Mouse (Mus musculus): ENCODE measurements around the gene Pah. TPM values are rescaled to one million over a fixed set of nuclear protein-coding genes. Genes with fewer than 3 reads are reported as not detected.

The Pah gene
- polyA plus RNA-seq, 1 experiment from 2014 or later, result 0.26 TPM

DNA sequence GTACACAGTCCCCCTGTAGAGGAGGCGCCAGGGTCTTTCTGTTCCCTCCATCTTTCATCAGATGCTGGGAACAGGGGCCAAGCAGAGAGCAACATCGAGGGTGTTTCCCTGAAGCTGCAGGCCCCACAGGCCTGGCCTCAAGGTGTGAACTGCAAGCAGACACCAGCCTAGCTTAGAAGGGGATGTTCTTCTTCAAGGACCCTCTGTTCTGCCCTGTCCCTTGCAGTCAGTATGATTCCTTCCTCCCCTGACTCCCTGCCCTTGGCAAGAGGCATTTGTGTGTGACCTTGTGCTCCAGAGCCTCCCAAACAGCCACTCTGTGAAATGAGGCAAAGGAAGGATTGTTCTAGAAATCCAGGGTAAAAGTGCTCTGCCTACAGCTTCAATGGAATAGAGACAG lies 34.8 kb downstream of the Pah start:
- TF ChIP-seq CTCF (IDR thresholded peaks at IDR 0.05; ENCODE audit: low read depth), result no peak
- no peaks in the 10 kb centered on the region for H3K27me3 ChIP-seq (replicated peaks; ENCODE audit: control insufficient read depth, insufficient read depth, low read length)

DNA sequence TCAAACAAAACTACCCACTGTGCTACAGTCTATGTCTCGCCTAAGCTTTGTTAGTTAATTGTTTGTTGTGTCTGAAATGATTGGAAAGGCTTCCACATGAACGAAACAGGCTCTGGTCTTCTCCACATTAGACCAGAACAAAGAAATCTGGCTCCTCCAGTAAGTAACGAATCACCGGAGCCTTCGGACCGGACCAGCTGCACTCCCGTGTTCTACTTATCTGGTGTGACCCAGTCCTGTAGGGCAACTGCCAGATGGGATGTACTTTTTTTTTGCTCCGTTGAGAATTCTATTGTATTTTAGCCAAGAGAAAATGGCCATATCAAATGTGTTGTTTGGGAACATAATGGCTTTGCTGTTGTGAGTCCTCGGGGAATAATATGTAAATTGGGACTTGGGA lies 42.2 kb downstream of the Pah start:
- H3K4me2 ChIP-seq (replicated peaks; ENCODE audit: low read depth), result no peak overlapping the region
- no peak for ATAC-seq
- H3K36me3 ChIP-seq (ENCODE audit: control insufficient read depth, insufficient read depth), result no peaks in the 10 kb centered on the region
- no peaks in the 10 kb centered on the region for H3K4me1 ChIP-seq (replicated peaks; ENCODE audit: control insufficient read depth, insufficient read depth, low read length)
- no peak overlapping the region for H3K27ac ChIP-seq (ENCODE audit: low read depth, low read length)
- H3K9ac ChIP-seq (ENCODE audit: low read depth, low read length), result no peak overlapping the region
- H3K4me3 ChIP-seq (ENCODE audit: low read depth, low read length), result no peak overlapping the region
- no peaks in the 10 kb centered on the region for H3K27me3 ChIP-seq (replicated peaks; ENCODE audit: control insufficient read depth, insufficient read depth, low read length)
- WGBS, result 85% methylated on average over 9 of the region's 9 CpGs
- no peaks in the 10 kb centered on the region for H3K9me3 ChIP-seq (ENCODE audit: control insufficient read depth)
- TF ChIP-seq CTCF (IDR thresholded peaks at IDR 0.05; ENCODE audit: low read depth), result no peak

More for the DNA sequence above, 34.8 kb downstream of the Pah start:
- ATAC-seq, result no peak
- Histone ChIP-seq H3K4me3 (ENCODE audit: low read depth, low read length) (no peak overlapping the region), H3K9me3 (ENCODE audit: control insufficient read depth) (no peaks in the 10 kb centered on the region), H3K36me3 (ENCODE audit: control insufficient read depth, insufficient read depth) (no peaks in the 10 kb centered on the region), H3K4me1 (replicated peaks; ENCODE audit: control insufficient read depth, insufficient read depth, low read length) (no peaks in the 10 kb centered on the region), H3K4me2 (replicated peaks; ENCODE audit: low read depth) (no peak overlapping the region), H3K9ac (ENCODE audit: low read depth, low read length) (no peak overlapping the region), H3K27ac (ENCODE audit: low read depth, low read length) (no peak overlapping the region)
- 67% methylated on average over 2 of the region's 2 CpGs for WGBS

DNA sequence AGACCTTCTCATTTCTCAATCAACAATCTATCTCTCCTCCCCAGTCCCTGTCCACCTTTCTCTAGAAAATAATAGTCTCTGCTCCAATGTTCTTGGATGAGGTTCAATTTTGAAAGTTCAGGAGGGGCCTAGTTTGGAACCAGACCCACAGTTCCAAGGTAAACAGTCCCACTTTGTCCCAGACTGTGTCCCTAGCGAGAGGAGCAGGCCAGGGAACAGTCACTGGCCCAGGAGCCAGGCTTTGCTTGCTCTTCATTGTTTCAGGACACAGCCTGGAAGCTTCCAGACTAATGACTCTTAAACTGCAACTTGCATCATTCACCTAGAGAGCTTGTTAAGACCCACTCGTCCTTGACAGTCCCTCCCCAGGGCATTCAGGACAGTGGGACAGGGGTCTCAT lies 44.1 kb downstream of the Pah start:
- H3K27ac ChIP-seq (ENCODE audit: low read depth, low read length), result no peak overlapping the region
- no peak for TF ChIP-seq CTCF (IDR thresholded peaks at IDR 0.05; ENCODE audit: low read depth)
- H3K27me3 ChIP-seq (replicated peaks; ENCODE audit: control insufficient read depth, insufficient read depth, low read length), result no peaks in the 10 kb centered on the region
- no peaks in the 10 kb centered on the region for H3K4me1 ChIP-seq (replicated peaks; ENCODE audit: control insufficient read depth, insufficient read depth, low read length)
- 57% methylated on average over 2 of the region's 2 CpGs for WGBS
- H3K9ac ChIP-seq (ENCODE audit: low read depth, low read length), result no peak overlapping the region
- no peak overlapping the region for H3K4me2 ChIP-seq (replicated peaks; ENCODE audit: low read depth)
- H3K9me3 ChIP-seq (ENCODE audit: control insufficient read depth), result no peaks in the 10 kb centered on the region
- no peaks in the 10 kb centered on the region for H3K36me3 ChIP-seq (ENCODE audit: control insufficient read depth, insufficient read depth)
- no peak for ATAC-seq
- no peak overlapping the region for H3K4me3 ChIP-seq (ENCODE audit: low read depth, low read length)

- no peak overlapping the region for H3K4me2 ChIP-seq (replicated peaks; ENCODE audit: low read depth)
- no peaks in the 10 kb centered on the region for H3K9me3 ChIP-seq (ENCODE audit: control insufficient read depth)
- no peak overlapping the region for H3K27ac ChIP-seq (ENCODE audit: low read depth, low read length)
- H3K36me3 ChIP-seq (ENCODE audit: control insufficient read depth, insufficient read depth), result no peaks in the 10 kb centered on the region
- no peak for TF ChIP-seq CTCF (IDR thresholded peaks at IDR 0.05; ENCODE audit: low read depth)
- no peaks in the 10 kb centered on the region for H3K4me1 ChIP-seq (replicated peaks; ENCODE audit: control insufficient read depth, insufficient read depth, low read length)
- H3K4me3 ChIP-seq (ENCODE audit: low read depth, low read length), result no peak overlapping the region
- no peak for ATAC-seq
- H3K27me3 ChIP-seq (replicated peaks; ENCODE audit: control insufficient read depth, insufficient read depth, low read length), result no peaks in the 10 kb centered on the region
- WGBS, result 72% methylated on average over 4 of the region's 4 CpGs
- H3K9ac ChIP-seq (ENCODE audit: low read depth, low read length), result no peak overlapping the region
Observed at GRCm38 (mm10) chr10:87572500-87572899, 50.9 kb downstream of the Pah start.

- Histone ChIP-seq H3K27ac (ENCODE audit: low read depth, low read length) (no peak overlapping the region), H3K27me3 (replicated peaks; ENCODE audit: control insufficient read depth, insufficient read depth, low read length) (no peaks in the 10 kb centered on the region), H3K4me1 (replicated peaks; ENCODE audit: control insufficient read depth, insufficient read depth, low read length) (no peaks in the 10 kb centered on the region), H3K36me3 (ENCODE audit: control insufficient read depth, insufficient read depth) (no peaks in the 10 kb centered on the region), H3K4me3 (ENCODE audit: low read depth, low read length) (no peak overlapping the region), H3K4me2 (replicated peaks; ENCODE audit: low read depth) (no peak overlapping the region), H3K9ac (ENCODE audit: low read depth, low read length) (no peak overlapping the region), H3K9me3 (ENCODE audit: control insufficient read depth) (no peaks in the 10 kb centered on the region)
- 61% methylated on average over 1 of the region's 1 CpGs for WGBS
- TF ChIP-seq CTCF (IDR thresholded peaks at IDR 0.05; ENCODE audit: low read depth), result no peak
- ATAC-seq, result no peak
Observed at GRCm38 (mm10) chr10:87586696-87587095, 65.1 kb downstream of the Pah start.

DNA sequence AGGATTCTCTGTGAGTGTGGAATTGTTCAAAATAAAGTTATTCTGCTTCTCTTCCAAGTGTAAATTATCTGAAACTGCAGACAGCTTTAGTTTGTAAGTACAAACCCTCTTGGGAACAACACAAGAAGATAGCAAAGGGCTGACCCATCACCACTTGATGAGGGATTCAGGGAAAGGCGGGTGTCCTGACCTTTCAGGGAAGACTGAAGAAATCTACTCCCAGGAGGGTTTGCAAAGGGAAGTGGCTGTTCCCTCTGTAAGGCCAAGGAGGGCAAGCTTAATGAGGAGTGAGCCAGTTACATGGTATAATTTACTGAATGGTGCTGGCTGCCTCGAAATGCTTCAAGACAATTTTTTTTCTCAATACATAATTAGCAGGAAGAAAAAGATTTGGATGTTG lies 72.3 kb downstream of the Pah start:
- Histone ChIP-seq H3K36me3 (ENCODE audit: control insufficient read depth, insufficient read depth) (no peaks in the 10 kb centered on the region), H3K9ac (ENCODE audit: low read depth, low read length) (no peak overlapping the region), H3K27me3 (replicated peaks; ENCODE audit: control insufficient read depth, insufficient read depth, low read length) (no peaks in the 10 kb centered on the region), H3K9me3 (ENCODE audit: control insufficient read depth) (no peaks in the 10 kb centered on the region), H3K4me1 (replicated peaks; ENCODE audit: control insufficient read depth, insufficient read depth, low read length) (no peaks in the 10 kb centered on the region), H3K4me2 (replicated peaks; ENCODE audit: low read depth) (no peak overlapping the region), H3K27ac (ENCODE audit: low read depth, low read length) (no peak overlapping the region), H3K4me3 (ENCODE audit: low read depth, low read length) (no peak overlapping the region)
- no peak for ATAC-seq
- 52% methylated on average over 2 of the region's 2 CpGs for WGBS
- TF ChIP-seq CTCF (IDR thresholded peaks at IDR 0.05; ENCODE audit: low read depth), result no peak

Measured in intestine, postnatal 0 days (tissue).